Mouse (Mus musculus) CH12.LX (cell line): Measurements from ENCODE around the gene Frmd8.

ENCODE experiments used
- CTCF ChIP-seq, 2 experiments: IDR thresholded peaks in 1 of 2; conservative IDR thresholded peaks in 1 of 2; 2 replicates each; pipeline ENCODE4 v1.5.1; 2011 to 2012; ENCODE audit warnings: low read depth in 2 of 2, low read length in 2 of 2, improper control_type of control experiment in 1 of 2, inconsistent platforms in 1 of 2, mild to moderate bottlenecking in 1 of 2, moderate library complexity in 1 of 2
- MAX ChIP-seq: IDR thresholded peaks from 2 replicates; pipeline ENCODE4 v1.6.1; 2011; ENCODE audit warnings: low read length, improper control_type of control experiment
- MEF2A ChIP-seq: IDR thresholded peaks from 2 replicates; pipeline ENCODE4 v1.6.1; 2014; ENCODE audit warnings: low read depth, mild to moderate bottlenecking, inconsistent platforms, low read length, improper control_type of control experiment, borderline replicate concordance
- POLR2A ChIP-seq: IDR thresholded peaks from 2 replicates; pipeline ENCODE4 v1.6.1; 2011; ENCODE audit warnings: low read depth, mild to moderate bottlenecking, improper control_type of control experiment, low read length

GRCm38 (mm10) chr19:5874391-5874968, 594 bp downstream of the Frmd8 start:
- TF ChIP-seq CTCF (conservative IDR thresholded peaks at IDR 0.05 in 1 of 2, IDR thresholded peaks at IDR 0.05 in 1 of 2; ENCODE audit: low read depth in 2 of 2, low read length in 2 of 2) (no peak), MEF2A (no peak), MAX (no peak), POLR2A (no peak)
